Mouse (Mus musculus) limb, embryonic 11.5 days (tissue): ENCODE measurements around the gene Unc93a2. TPM values are rescaled to one million over a fixed set of nuclear protein-coding genes. Genes with fewer than 3 reads are reported as not detected.
"Not testable (repeated sequence)": the region's sequence is repeated elsewhere in the genome, so short reads cannot be mapped to it uniquely, and the experiment has no call there.

Experiments
- ATAC-seq: fragments of 200-750 bp; cut with Nextera tagmentation; 2 replicates; pipeline ENCODE4 v1.8.0; 2017; ENCODE audit warnings: low read depth; ENCODE audit not compliant: insufficient number of reproducible peaks, low FRiP score, low TSS enrichment
- DNase-seq: peaks from one replicate; pipeline ENCODE4 v3.0.0-alpha.2; 2015; ENCODE audit warnings: low spot score
- H3K27ac ChIP-seq: fragments of 300-500 bp; sonication (generic); replicated peaks from 2 replicates; pipeline ENCODE4 v1.5.1; 2014; ENCODE audit warnings: low read depth, mild to moderate bottlenecking, low read length
- H3K27me3 ChIP-seq: fragments of 300-500 bp; sonication (generic); 2 replicates; pipeline ENCODE4 v1.6.1; 2014; ENCODE audit warnings: mild to moderate bottlenecking, low read length, mixed read lengths; ENCODE audit not compliant: control insufficient read depth, insufficient read depth
- H3K36me3 ChIP-seq: fragments of 300-500 bp; sonication (generic); 2 replicates; pipeline ENCODE4 v1.6.1; 2014; ENCODE audit warnings: mild to moderate bottlenecking, low read length, moderate library complexity, mixed read lengths; ENCODE audit not compliant: control insufficient read depth, insufficient read depth
- H3K4me1 ChIP-seq: fragments of 300-500 bp; sonication (generic); 2 replicates; pipeline ENCODE4 v1.6.1; 2014; ENCODE audit warnings: low read length, mixed read lengths; ENCODE audit not compliant: control insufficient read depth, insufficient read depth
- H3K4me2 ChIP-seq: fragments of 300-500 bp; sonication (generic); 2 replicates; pipeline ENCODE4 v1.6.1; 2014; ENCODE audit warnings: low read depth, mild to moderate bottlenecking, moderate library complexity; ENCODE audit not compliant: severe bottlenecking
- H3K4me3 ChIP-seq: fragments of 300-500 bp; sonication (generic); 2 replicates; pipeline ENCODE4 v1.5.1; 2014; ENCODE audit warnings: low read depth, low read length
- H3K9ac ChIP-seq: fragments of 300-500 bp; sonication (generic); 2 replicates; pipeline ENCODE4 v1.6.1; 2014; ENCODE audit warnings: mild to moderate bottlenecking, low read length
- H3K9me3 ChIP-seq: fragments of 300-500 bp; sonication (generic); 2 replicates; pipeline ENCODE4 v1.6.1; 2016; ENCODE audit warnings: low read length; ENCODE audit not compliant: control insufficient read depth
- WGBS: fragments of 180-500 bp; shearing (Covaris S2); extraction: QIAGEN DNeasy Blood & Tissue Kit; methylation state at CpG from one replicate; pipeline ENCODE4 v1.1.7; 2014; 5-methylcytosine and 5-hydroxymethylcytosine counted together
- polyA plus RNA-seq: library from polyadenylated mRNA; unstranded; fragments of >200 nt; fragmentation: Nextera tagmentation; extraction: Ambion mirVana; gene quantifications from 2 replicates; pipeline ENCODE4 v1.2.1, GENCODE M21; 2014

Unc93a2 gene
- polyA plus RNA-seq, 1 experiment from 2014 or later: not detected

- not testable (repeated sequence) for ATAC-seq, H3K4me2 ChIP-seq, H3K9ac ChIP-seq, H3K36me3 ChIP-seq, H3K4me3 ChIP-seq, H3K27me3 ChIP-seq, H3K9me3 ChIP-seq, DNase-seq, H3K27ac ChIP-seq, H3K4me1 ChIP-seq
- 82% methylated on average over 10 of the region's 13 CpGs for WGBS
Measured at GRCm38 (mm10) chr17:7383167-7384143, 1.8 kb downstream of the Unc93a2 start.

GRCm38 (mm10) chr17:7382711-7383110 lies 2.6 kb downstream of the Unc93a2 start:
- H3K27ac ChIP-seq: not testable (repeated sequence)

GRCm38 (mm10) chr17:7377907-7378306 lies 7.4 kb downstream of the Unc93a2 start:
- H3K36me3 ChIP-seq, H3K27me3 ChIP-seq, H3K9ac ChIP-seq, ATAC-seq, H3K4me3 ChIP-seq, H3K4me2 ChIP-seq, DNase-seq, H3K27ac ChIP-seq, H3K9me3 ChIP-seq, H3K4me1 ChIP-seq: not testable (repeated sequence)
- WGBS: 22% methylated on average over 2 of the region's 3 CpGs

More at GRCm38 (mm10) chr17:7382711-7383110, 2.6 kb downstream of the Unc93a2 start:
- H3K27me3 ChIP-seq, ATAC-seq, H3K9me3 ChIP-seq, H3K36me3 ChIP-seq, DNase-seq, H3K4me2 ChIP-seq, H3K4me1 ChIP-seq, H3K4me3 ChIP-seq, H3K9ac ChIP-seq: not testable (repeated sequence)
- 82% methylated on average over 1 of the region's 3 CpGs for WGBS

- H3K4me1 ChIP-seq, H3K4me2 ChIP-seq, H3K27ac ChIP-seq, H3K9ac ChIP-seq, H3K4me3 ChIP-seq, H3K36me3 ChIP-seq, DNase-seq, H3K9me3 ChIP-seq, H3K27me3 ChIP-seq: not testable (repeated sequence)
- ATAC-seq: peak; percentile 26; the same call in 1 of the 2 replicates
- WGBS: 92% methylated on average over 1 of the region's 3 CpGs
Measured at GRCm38 (mm10) chr17:7376951-7377700, 8.1 kb downstream of the Unc93a2 start.

- H3K4me1 ChIP-seq, H3K4me2 ChIP-seq, H3K36me3 ChIP-seq, H3K9me3 ChIP-seq, ATAC-seq, H3K9ac ChIP-seq, DNase-seq, H3K4me3 ChIP-seq, H3K27ac ChIP-seq, H3K27me3 ChIP-seq: not testable (repeated sequence)
- 80% methylated on average over 1 of the region's 5 CpGs for WGBS
Measured at GRCm38 (mm10) chr17:7371879-7372278, 13.4 kb downstream of the Unc93a2 start, which contains the start of gene Gm49630. Gene Gm49630 (minus strand): TSS chr17:7371979.

GRCm38 (mm10) chr17:7369401-7369800 lies 15.9 kb downstream of the Unc93a2 start:
- WGBS: 81% methylated on average over 5 of the region's 6 CpGs
- DNase-seq, H3K4me2 ChIP-seq, H3K27me3 ChIP-seq, ATAC-seq, H3K4me3 ChIP-seq, H3K4me1 ChIP-seq, H3K27ac ChIP-seq, H3K36me3 ChIP-seq, H3K9ac ChIP-seq, H3K9me3 ChIP-seq: not testable (repeated sequence)

GRCm38 (mm10) chr17:7366676-7367374 lies 18.4 kb downstream of the Unc93a2 start:
- H3K4me1 ChIP-seq, H3K4me2 ChIP-seq, H3K27ac ChIP-seq, H3K9ac ChIP-seq, DNase-seq, H3K36me3 ChIP-seq, ATAC-seq, H3K9me3 ChIP-seq, H3K4me3 ChIP-seq, H3K27me3 ChIP-seq: not testable (repeated sequence)
- WGBS: 65% methylated on average over 5 of the region's 7 CpGs

GRCm38 (mm10) chr17:7366265-7366664 lies 19.0 kb downstream of the Unc93a2 start:
- DNase-seq, H3K9me3 ChIP-seq, ATAC-seq, H3K4me2 ChIP-seq, H3K27ac ChIP-seq, H3K36me3 ChIP-seq, H3K9ac ChIP-seq, H3K4me1 ChIP-seq, H3K27me3 ChIP-seq, H3K4me3 ChIP-seq: not testable (repeated sequence)
- WGBS: no CpG with 5 or more reads among the region's 1 CpGs
